Mouse (Mus musculus) intestine, embryonic 14.5 days (tissue): ENCODE measurements around the gene Zbtb49. TPM values are rescaled to one million over a fixed set of nuclear protein-coding genes. Genes with fewer than 3 reads are reported as not detected.

Experiments
- ATAC-seq: fragments of 200-750 bp; cut with Nextera tagmentation; replicated peaks from 2 replicates; pipeline ENCODE4 v1.8.0; 2017; ENCODE audit warnings: low read depth, moderate number of reproducible peaks, moderate TSS enrichment, moderate library complexity; ENCODE audit not compliant: low FRiP score, low TSS enrichment
- DNase-seq: peaks from one replicate; pipeline ENCODE4 v3.0.0-alpha.2; 2018; ENCODE audit warnings: low spot score
- H3K27ac ChIP-seq: fragments of 300-500 bp; sonication (generic); 2 replicates; pipeline ENCODE4 v1.5.1; 2014; ENCODE audit warnings: low read depth, mild to moderate bottlenecking, control low read depth
- H3K27me3 ChIP-seq: fragments of 300-500 bp; sonication (generic); replicated peaks from 2 replicates; pipeline ENCODE4 v1.6.1; 2014; ENCODE audit warnings: low read length, control low read depth; ENCODE audit not compliant: control insufficient read depth, insufficient read depth
- H3K36me3 ChIP-seq: fragments of 300-500 bp; sonication (generic); 2 replicates; pipeline ENCODE4 v1.6.1; 2014; ENCODE audit warnings: low read length, control low read depth; ENCODE audit not compliant: control insufficient read depth, insufficient read depth
- H3K4me1 ChIP-seq: fragments of 300-500 bp; sonication (generic); replicated peaks from 2 replicates; pipeline ENCODE4 v1.6.1; 2014; ENCODE audit warnings: low read length, control low read depth, mixed read lengths; ENCODE audit not compliant: control insufficient read depth, insufficient read depth
- H3K4me2 ChIP-seq: fragments of 300-500 bp; sonication (generic); 2 replicates; pipeline ENCODE4 v1.6.1; 2014; ENCODE audit warnings: low read length
- H3K4me3 ChIP-seq: fragments of 300-500 bp; sonication (generic); 2 replicates; pipeline ENCODE4 v1.5.1; 2014; ENCODE audit warnings: low read depth, low read length, control low read depth, mixed read lengths
- H3K9ac ChIP-seq: fragments of 300-500 bp; sonication (generic); 2 replicates; pipeline ENCODE4 v1.6.1; 2014; ENCODE audit warnings: mild to moderate bottlenecking, low read length
- H3K9me3 ChIP-seq: fragments of 300-500 bp; sonication (generic); 2 replicates; pipeline ENCODE4 v1.6.1; 2016; ENCODE audit warnings: low read length, control low read depth; ENCODE audit not compliant: control insufficient read depth
- WGBS: fragments of 180-500 bp; shearing (Covaris S2); extraction: QIAGEN DNeasy Blood & Tissue Kit; methylation state at CpG from one replicate; pipeline ENCODE4 v1.1.7; 2014; 5-methylcytosine and 5-hydroxymethylcytosine counted together
- polyA plus RNA-seq: library from polyadenylated mRNA; unstranded; fragments of >200 nt; fragmentation: Nextera tagmentation; extraction: Ambion mirVana; gene quantifications from 2 replicates; pipeline ENCODE4 v1.2.1, GENCODE M21; 2014

The Zbtb49 gene
- polyA plus RNA-seq, 1 experiment from 2014 or later: 10.5 TPM

- no peak overlapping the region for H3K4me2 ChIP-seq
- no peak overlapping the region for H3K27ac ChIP-seq
- H3K4me3 ChIP-seq: no peak overlapping the region
- no peak for ATAC-seq
- H3K9me3 ChIP-seq: no peaks in the 10 kb centered on the region
- no peak overlapping the region for H3K9ac ChIP-seq
- no peak for DNase-seq
- no peaks in the 10 kb centered on the region for H3K4me1 ChIP-seq
- H3K27me3 ChIP-seq: no peaks in the 10 kb centered on the region
- WGBS: 85% methylated on average over 9 of the region's 10 CpGs
- H3K36me3 ChIP-seq: peaks cover 59% of the 10 kb centered on the region
Measured at GRCm38 (mm10) chr5:38152201-38153108, 67.8 kb downstream of the Zbtb49 start.

GRCm38 (mm10) chr5:38151264-38151663 is 69.0 kb downstream of the Zbtb49 start:
- peaks cover 53% of the 10 kb centered on the region for H3K36me3 ChIP-seq

GRCm38 (mm10) chr5:38146524-38146923 is 73.7 kb downstream of the Zbtb49 start:
- ATAC-seq (no peak), DNase-seq (no peak)
- WGBS: 87% methylated on average over 6 of the region's 6 CpGs

More at GRCm38 (mm10) chr5:38151264-38151663, 69.0 kb downstream of the Zbtb49 start:
- no peak overlapping the region for H3K9ac ChIP-seq
- H3K27ac ChIP-seq: no peak overlapping the region
- H3K4me2 ChIP-seq: no peak overlapping the region
- H3K9me3 ChIP-seq: no peaks in the 10 kb centered on the region
- no peak overlapping the region for H3K4me3 ChIP-seq
- no peaks in the 10 kb centered on the region for H3K27me3 ChIP-seq
- DNase-seq (no peak), ATAC-seq (no peak)
- H3K4me1 ChIP-seq: no peaks in the 10 kb centered on the region
- WGBS: 50% methylated on average over 3 of the region's 3 CpGs

GRCm38 (mm10) chr5:38140893-38141292 is 79.4 kb downstream of the Zbtb49 start:
- WGBS: 80% methylated on average over 6 of the region's 6 CpGs
- no peak for ATAC-seq

More at GRCm38 (mm10) chr5:38146524-38146923, 73.7 kb downstream of the Zbtb49 start:
- peaks cover 56% of the 10 kb centered on the region for H3K36me3 ChIP-seq
- no peak overlapping the region for H3K27ac ChIP-seq
- H3K4me1 ChIP-seq: no peaks in the 10 kb centered on the region
- no peaks in the 10 kb centered on the region for H3K27me3 ChIP-seq
- H3K9ac ChIP-seq: no peak overlapping the region
- no peak overlapping the region for H3K4me2 ChIP-seq
- H3K4me3 ChIP-seq: no peak overlapping the region
- no peaks in the 10 kb centered on the region for H3K9me3 ChIP-seq

More at GRCm38 (mm10) chr5:38140893-38141292, 79.4 kb downstream of the Zbtb49 start:
- H3K9ac ChIP-seq: no peak overlapping the region
- no peaks in the 10 kb centered on the region for H3K27me3 ChIP-seq
- no peak overlapping the region for H3K4me2 ChIP-seq
- H3K4me1 ChIP-seq: no peaks in the 10 kb centered on the region
- H3K36me3 ChIP-seq: peaks cover 69% of the 10 kb centered on the region
- H3K9me3 ChIP-seq: no peaks in the 10 kb centered on the region
- no peak overlapping the region for H3K4me3 ChIP-seq
- DNase-seq: no peak
- H3K27ac ChIP-seq: no peak overlapping the region

Other genes starting within 250 kb of the Zbtb49 start
- gene Stx18, start 181.7 kb downstream of the Zbtb49 start, polyA plus RNA-seq: 34.0 and 36.8 TPM in 2 replicates
- 16.1 and 18.0 TPM in 2 replicates for gene Nsg1, start 60.5 kb downstream of the Zbtb49 start, polyA plus RNA-seq
- gene Lyar, start within 50 bp of the Zbtb49 start, polyA plus RNA-seq: 100 and 111 TPM in 2 replicates
- gene Tmem128, start 39.7 kb upstream of the Zbtb49 start, polyA plus RNA-seq: 78.2 and 79.0 TPM in 2 replicates
- not detected in 2 replicates for gene Otop1, start 55.5 kb upstream of the Zbtb49 start, polyA plus RNA-seq
- gene Drd5, start 98.9 kb upstream of the Zbtb49 start, polyA plus RNA-seq: not detected in 2 replicates